Mouse (Mus musculus) kidney, embryonic 15.5 days (tissue): ENCODE data around the gene Crcp. TPM values are rescaled to one million over a fixed set of nuclear protein-coding genes. Genes with fewer than 3 reads are reported as not detected.

ENCODE experiments used
- ATAC-seq: fragments of 200-750 bp; cut with Nextera tagmentation; replicated peaks from 2 replicates; pipeline ENCODE4 v1.8.0; 2017; ENCODE audit warnings: moderate TSS enrichment; ENCODE audit not compliant: low FRiP score
- H3K27ac ChIP-seq: fragments of 300-500 bp; sonication (generic); 2 replicates; pipeline ENCODE4 v1.5.1; 2015; ENCODE audit warnings: mild to moderate bottlenecking, inconsistent platforms
- H3K27me3 ChIP-seq: fragments of 300-500 bp; sonication (generic); 2 replicates; pipeline ENCODE4 v1.6.1; 2015; ENCODE audit warnings: inconsistent platforms
- H3K36me3 ChIP-seq: fragments of 300-500 bp; sonication (generic); 2 replicates; pipeline ENCODE4 v1.6.1; 2015; ENCODE audit warnings: inconsistent platforms
- H3K4me1 ChIP-seq: fragments of 300-500 bp; sonication (generic); 2 replicates; pipeline ENCODE4 v1.6.1; 2015; ENCODE audit warnings: inconsistent platforms
- H3K4me2 ChIP-seq: fragments of 300-500 bp; sonication (generic); 2 replicates; pipeline ENCODE4 v1.6.1; 2015; ENCODE audit warnings: moderate library complexity, mild to moderate bottlenecking, inconsistent platforms
- H3K4me3 ChIP-seq: fragments of 300-500 bp; sonication (generic); replicated peaks from 2 replicates; pipeline ENCODE4 v1.5.1; 2015; ENCODE audit warnings: mild to moderate bottlenecking, inconsistent platforms
- H3K9ac ChIP-seq: fragments of 300-500 bp; sonication (generic); 2 replicates; pipeline ENCODE4 v1.6.1; 2015; ENCODE audit warnings: mild to moderate bottlenecking, inconsistent platforms
- H3K9me3 ChIP-seq: fragments of 300-500 bp; sonication (generic); replicated peaks from 2 replicates; pipeline ENCODE4 v1.6.1; 2016; ENCODE audit warnings: inconsistent platforms
- WGBS: fragments of 180-500 bp; shearing (Covaris S2); methylation state at CpG from one replicate; pipeline ENCODE4 v1.1.7; 2015; ENCODE audit warnings: mixed read lengths; 5-methylcytosine and 5-hydroxymethylcytosine counted together
- polyA plus RNA-seq: library from polyadenylated mRNA; unstranded; fragments of >200 nt; fragmentation: Nextera tagmentation; extraction: Ambion mirVana; gene quantifications from 2 replicates; pipeline ENCODE4 v1.2.1, GENCODE M21; 2015

The Crcp gene
- polyA plus RNA-seq, 1 experiment from 2014 or later, result 40.6 TPM

GRCm38 (mm10) chr5:130082431-130082830, 53.3 kb downstream of the Crcp start:
- Histone ChIP-seq H3K4me3 (no peak overlapping the region), H3K36me3 (peaks cover 7% of the 10 kb centered on the region), H3K9me3 (no peaks in the 10 kb centered on the region), H3K27ac (no peak overlapping the region), H3K9ac (no peak overlapping the region), H3K4me2 (no peak overlapping the region), H3K27me3 (no peaks in the 10 kb centered on the region), H3K4me1 (peaks cover 21% of the 10 kb centered on the region)
- 83% methylated on average over 4 of the region's 4 CpGs for WGBS
- ATAC-seq, result no peak

DNA sequence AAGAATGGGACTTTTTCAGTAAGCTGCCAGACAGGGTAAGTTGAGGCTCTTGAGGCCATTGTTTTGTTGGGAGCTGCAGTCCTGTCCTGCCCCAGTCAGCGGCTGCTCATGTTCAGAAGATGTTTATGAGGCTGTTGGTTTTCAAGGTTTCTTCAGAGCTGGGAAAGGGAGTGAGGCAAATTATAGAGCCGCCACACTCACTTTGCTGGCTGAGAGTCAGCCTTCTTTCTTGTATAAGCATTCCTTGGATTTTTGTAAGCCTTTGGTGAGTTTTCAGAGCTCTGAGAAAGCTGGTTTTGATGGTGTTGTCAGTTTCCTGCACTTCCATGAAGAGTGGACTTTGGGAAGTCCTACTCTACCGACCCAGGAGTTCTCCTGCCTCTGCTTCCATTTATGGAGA, 55.2 kb downstream of the Crcp start:
- H3K9me3 ChIP-seq, result no peaks in the 10 kb centered on the region
- no peak overlapping the region for H3K9ac ChIP-seq
- no peak overlapping the region for H3K4me2 ChIP-seq
- peaks cover 13% of the 10 kb centered on the region for H3K4me1 ChIP-seq
- WGBS, result 75% methylated on average over 3 of the region's 3 CpGs
- H3K27me3 ChIP-seq, result no peaks in the 10 kb centered on the region
- H3K36me3 ChIP-seq, result peaks cover 7% of the 10 kb centered on the region
- no peak for ATAC-seq
- H3K4me3 ChIP-seq, result no peak overlapping the region
- no peak overlapping the region for H3K27ac ChIP-seq

DNA sequence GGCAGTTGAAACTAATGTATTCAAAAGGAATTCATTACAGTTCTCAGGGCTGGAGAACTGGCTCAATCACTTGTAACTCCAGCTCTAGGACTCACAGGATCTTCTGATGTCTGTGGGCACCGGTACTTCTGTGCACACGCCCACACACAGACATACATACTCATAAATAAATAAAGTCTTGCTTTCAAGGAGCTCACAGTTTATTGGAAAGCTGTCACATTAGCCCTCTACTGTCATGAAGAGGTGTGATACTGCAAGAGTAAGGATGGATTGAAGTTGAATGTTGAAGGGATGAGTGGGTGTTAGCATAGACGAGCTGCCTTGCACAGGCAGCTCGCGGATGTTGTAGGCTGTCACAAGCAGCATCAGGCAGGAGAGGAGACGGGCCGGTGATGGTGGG, 58.9 kb downstream of the Crcp start:
- H3K36me3 ChIP-seq, result peaks cover 4% of the 10 kb centered on the region; the same call in 1 of the 2 replicates
- H3K4me3 ChIP-seq, result no peak overlapping the region
- WGBS, result 73% methylated on average over 7 of the region's 7 CpGs
- no peaks in the 10 kb centered on the region for H3K4me1 ChIP-seq
- H3K9me3 ChIP-seq, result no peaks in the 10 kb centered on the region
- H3K27me3 ChIP-seq, result no peaks in the 10 kb centered on the region
- no peak overlapping the region for H3K9ac ChIP-seq
- H3K27ac ChIP-seq, result no peak overlapping the region
- ATAC-seq, result no peak
- no peak overlapping the region for H3K4me2 ChIP-seq

GRCm38 (mm10) chr5:130088612-130089011, 59.5 kb downstream of the Crcp start:
- no peak overlapping the region for H3K27ac ChIP-seq
- no peaks in the 10 kb centered on the region for H3K27me3 ChIP-seq
- 91% methylated on average over 4 of the region's 4 CpGs for WGBS
- ATAC-seq, result no peak
- H3K4me3 ChIP-seq, result no peak overlapping the region
- H3K9ac ChIP-seq, result no peak overlapping the region
- no peaks in the 10 kb centered on the region for H3K4me1 ChIP-seq
- no peaks in the 10 kb centered on the region for H3K9me3 ChIP-seq
- H3K4me2 ChIP-seq, result no peak overlapping the region
- H3K36me3 ChIP-seq, result peaks cover 4% of the 10 kb centered on the region; the same call in 1 of the 2 replicates

- H3K36me3 ChIP-seq, result peaks cover 4% of the 10 kb centered on the region; the same call in 1 of the 2 replicates
- H3K4me2 ChIP-seq, result no peak overlapping the region
- no peaks in the 10 kb centered on the region for H3K27me3 ChIP-seq
- ATAC-seq, result no peak
- H3K4me1 ChIP-seq, result no peaks in the 10 kb centered on the region
- no peak overlapping the region for H3K9ac ChIP-seq
- H3K9me3 ChIP-seq, result no peaks in the 10 kb centered on the region
- 62% methylated on average over 7 of the region's 7 CpGs for WGBS
- no peak overlapping the region for H3K4me3 ChIP-seq
- H3K27ac ChIP-seq, result peak overlapping the region; percentile 30; the same call in 1 of the 2 replicates
Measured at GRCm38 (mm10) chr5:130089177-130089576, 60.1 kb downstream of the Crcp start.

- Histone ChIP-seq H3K4me1 (no peaks in the 10 kb centered on the region), H3K27me3 (no peaks in the 10 kb centered on the region), H3K27ac (peak overlapping the region; percentile 30; the same call in 1 of the 2 replicates), H3K4me2 (no peak overlapping the region), H3K9ac (no peak overlapping the region), H3K9me3 (no peaks in the 10 kb centered on the region), H3K36me3 (peaks cover 4% of the 10 kb centered on the region; the same call in 1 of the 2 replicates), H3K4me3 (no peak overlapping the region)
- no peak for ATAC-seq
- 83% methylated on average over 18 of the region's 18 CpGs for WGBS
Measured at GRCm38 (mm10) chr5:130089626-130090393, 60.7 kb downstream of the Crcp start.

GRCm38 (mm10) chr5:130096754-130097153, 67.7 kb downstream of the Crcp start:
- ATAC-seq, result peak; percentile 56; the same call in 1 of the 2 replicates
- Histone ChIP-seq H3K4me2 (no peak overlapping the region), H3K9me3 (no peaks in the 10 kb centered on the region), H3K36me3 (peaks cover 5% of the 10 kb centered on the region), H3K4me1 (no peaks in the 10 kb centered on the region), H3K27ac (no peak overlapping the region), H3K27me3 (no peaks in the 10 kb centered on the region), H3K4me3 (no peak overlapping the region), H3K9ac (no peak overlapping the region)
- WGBS, result 73% methylated on average over 12 of the region's 12 CpGs

- ATAC-seq, result no peak
- WGBS, result 66% methylated on average over 2 of the region's 2 CpGs
- Histone ChIP-seq H3K36me3 (peaks cover 16% of the 10 kb centered on the region), H3K27ac (no peak overlapping the region), H3K9ac (no peak overlapping the region), H3K4me3 (no peak overlapping the region), H3K4me2 (no peak overlapping the region), H3K9me3 (no peaks in the 10 kb centered on the region), H3K4me1 (no peaks in the 10 kb centered on the region), H3K27me3 (no peaks in the 10 kb centered on the region)
Measured at GRCm38 (mm10) chr5:130097837-130098236, 68.7 kb downstream of the Crcp start.

DNA sequence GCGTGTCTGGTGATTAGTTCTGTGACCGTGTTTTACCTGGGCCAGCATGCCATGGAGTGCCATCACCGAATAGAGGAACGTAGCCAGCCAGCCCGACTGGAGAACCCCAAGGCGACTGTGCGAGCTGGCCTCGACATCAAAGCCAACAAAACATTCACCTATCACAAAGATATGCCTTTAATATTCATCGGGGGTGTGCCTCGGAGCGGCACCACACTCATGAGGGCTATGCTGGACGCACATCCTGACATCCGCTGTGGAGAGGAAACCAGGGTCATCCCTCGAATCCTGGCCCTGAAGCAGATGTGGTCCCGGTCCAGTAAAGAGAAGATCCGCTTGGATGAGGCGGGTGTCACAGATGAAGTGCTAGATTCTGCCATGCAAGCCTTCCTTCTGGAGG, 72.6 kb downstream of the Crcp start:
- WGBS, result 92% methylated on average over 17 of the region's 17 CpGs
- Histone ChIP-seq H3K4me2 (no peak overlapping the region), H3K27me3 (no peaks in the 10 kb centered on the region), H3K4me3 (no peak overlapping the region), H3K4me1 (no peaks in the 10 kb centered on the region), H3K27ac (no peak overlapping the region), H3K9me3 (no peaks in the 10 kb centered on the region), H3K9ac (no peak overlapping the region), H3K36me3 (peaks cover 35% of the 10 kb centered on the region)
- no peak for ATAC-seq

DNA sequence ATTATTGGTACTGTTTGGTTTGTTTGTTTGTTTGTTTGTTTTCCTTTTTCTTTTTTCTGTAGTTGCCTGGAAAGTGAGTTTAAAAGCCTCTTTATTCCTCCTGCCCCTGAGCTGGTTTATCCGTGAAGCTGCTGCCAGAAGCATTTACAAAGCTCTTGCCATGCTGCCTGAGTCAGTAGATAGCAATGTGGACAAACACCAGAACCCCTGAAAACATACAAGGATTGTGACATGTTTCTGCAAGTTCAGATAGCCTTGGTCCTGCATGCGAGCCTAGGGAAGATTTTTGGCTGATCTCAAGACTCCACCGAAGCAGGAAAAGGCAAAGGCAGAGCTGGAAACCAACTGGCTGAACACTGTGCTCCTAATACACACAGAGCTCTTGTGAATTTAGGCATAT, 80.3 kb downstream of the Crcp start:
- H3K9me3 ChIP-seq, result no peaks in the 10 kb centered on the region
- H3K27me3 ChIP-seq, result no peaks in the 10 kb centered on the region
- WGBS, result 90% methylated on average over 3 of the region's 3 CpGs
- no peak overlapping the region for H3K4me2 ChIP-seq
- H3K4me1 ChIP-seq, result no peaks in the 10 kb centered on the region
- H3K36me3 ChIP-seq, result peaks cover 18% of the 10 kb centered on the region; the same call in 1 of the 2 replicates
- no peak overlapping the region for H3K9ac ChIP-seq
- ATAC-seq, result no peak
- no peak overlapping the region for H3K4me3 ChIP-seq
- H3K27ac ChIP-seq, result no peak overlapping the region
